Mouse (Mus musculus) kidney, adult 2 months (tissue): Measurements from ENCODE around the gene Nipal4. TPM values are rescaled to one million over a fixed set of nuclear protein-coding genes. Genes with fewer than 3 reads are reported as not detected.
"Not testable (repeated sequence)": the region's sequence is repeated elsewhere in the genome, so short reads cannot be mapped to it uniquely, and the experiment has no call there.

Experiments
- DNase-seq: peaks from one replicate; pipeline ENCODE4 v3.0.0; 2021
- H3K27ac ChIP-seq: fragments of 200-500 bp; 2 replicates; pipeline ENCODE4 v1.5.1; 2012; ENCODE audit warnings: low read depth, low read length, control low read depth, inconsistent platforms; ENCODE audit not compliant: insufficient read depth
- H3K27me3 ChIP-seq: fragments of 200-500 bp; replicated peaks from 2 replicates; pipeline ENCODE4 v1.6.1; 2012; ENCODE audit warnings: mild to moderate bottlenecking, moderate library complexity, low read length, inconsistent platforms; ENCODE audit not compliant: control insufficient read depth, insufficient read depth
- H3K36me3 ChIP-seq: fragments of 200-500 bp; 2 replicates; pipeline ENCODE4 v1.6.1; 2012; ENCODE audit warnings: mild to moderate bottlenecking, moderate library complexity, low read length, inconsistent platforms; ENCODE audit not compliant: control insufficient read depth, insufficient read depth
- H3K4me1 ChIP-seq: fragments of 200-500 bp; 2 replicates; pipeline ENCODE4 v1.6.1; 2011; ENCODE audit warnings: low read length; ENCODE audit not compliant: control insufficient read depth, insufficient read depth
- H3K4me3 ChIP-seq: fragments of 200-500 bp; 2 replicates; pipeline ENCODE4 v1.5.1; 2011; ENCODE audit warnings: mild to moderate bottlenecking, low read depth, low read length, control low read depth; ENCODE audit not compliant: insufficient read depth
- CTCF ChIP-seq: fragments of 200-500 bp; conservative IDR thresholded peaks from 2 replicates; pipeline ENCODE4 v1.5.1; 2011; ENCODE audit warnings: low read depth, mild to moderate bottlenecking, control low read depth, low read length, moderate library complexity, mixed read lengths; ENCODE audit not compliant: insufficient read depth, insufficient read length
- POLR2A ChIP-seq: fragments of 200-500 bp; IDR thresholded peaks from one replicate; pipeline ENCODE4 v1.6.1; 2011; ENCODE audit warnings: low read depth, low read length, control low read depth
- WGBS: fragments of 180-500 bp; shearing (Covaris S2); methylation state at CpG from one replicate; pipeline ENCODE4 v1.1.7; 2018; 5-methylcytosine and 5-hydroxymethylcytosine counted together
- polyA plus RNA-seq: library from polyadenylated mRNA; depleted of rRNA; stranded (reverse); fragments of >200 nt; gene quantifications from 2 replicates; pipeline ENCODE4 v1.2.3, GENCODE M21; 2012

The Nipal4 gene
- polyA plus RNA-seq, 1 experiment, result 0.19 TPM

- no peak for DNase-seq
- Histone ChIP-seq H3K27ac (no peak overlapping the region), H3K4me1 (no peaks in the 10 kb centered on the region), H3K36me3 (no peaks in the 10 kb centered on the region), H3K4me3 (no peak overlapping the region), H3K27me3 (no peaks in the 10 kb centered on the region)
- 85% methylated on average over 3 of the region's 3 CpGs for WGBS
- TF ChIP-seq CTCF, result no peak
- TF ChIP-seq POLR2A, result no peak
Observed at GRCm38 (mm10) chr11:46184946-46185345, 18.6 kb upstream of the Nipal4 start.

- 91% methylated on average over 1 of the region's 1 CpGs for WGBS
- H3K4me3 ChIP-seq, H3K36me3 ChIP-seq, DNase-seq, H3K27ac ChIP-seq, H3K4me1 ChIP-seq, H3K27me3 ChIP-seq: not testable (repeated sequence)
Observed at GRCm38 (mm10) chr11:46182031-46182430, 15.7 kb upstream of the Nipal4 start.

GRCm38 (mm10) chr11:46177246-46178043 lies 11.1 kb upstream of the Nipal4 start:
- no peaks in the 10 kb centered on the region for H3K27me3 ChIP-seq
- no peaks in the 10 kb centered on the region for H3K4me1 ChIP-seq
- H3K4me3 ChIP-seq, result no peak overlapping the region
- no peaks in the 10 kb centered on the region for H3K36me3 ChIP-seq
- DNase-seq, result no peak
- H3K27ac ChIP-seq, result no peak overlapping the region
- WGBS, result 79% methylated on average over 10 of the region's 10 CpGs
- TF ChIP-seq POLR2A, result no peak
- TF ChIP-seq CTCF, result no peak

GRCm38 (mm10) chr11:46176155-46176554 lies 9.8 kb upstream of the Nipal4 start:
- 83% methylated on average over 6 of the region's 6 CpGs for WGBS
- DNase-seq, result no peak
- Histone ChIP-seq H3K27me3 (no peaks in the 10 kb centered on the region), H3K4me3 (no peak overlapping the region), H3K27ac (no peak overlapping the region), H3K36me3 (no peaks in the 10 kb centered on the region), H3K4me1 (no peaks in the 10 kb centered on the region)
- no peak for TF ChIP-seq CTCF
- TF ChIP-seq POLR2A, result no peak

- DNase-seq, result no peak
- Histone ChIP-seq H3K27me3 (no peaks in the 10 kb centered on the region), H3K27ac (no peak overlapping the region), H3K36me3 (no peaks in the 10 kb centered on the region), H3K4me1 (no peaks in the 10 kb centered on the region), H3K4me3 (no peak overlapping the region)
- 91% methylated on average over 9 of the region's 9 CpGs for WGBS
- TF ChIP-seq CTCF (no peak), POLR2A (no peak)
Observed at GRCm38 (mm10) chr11:46172128-46172527, 5.8 kb upstream of the Nipal4 start.

GRCm38 (mm10) chr11:46169908-46170307 lies 3.6 kb upstream of the Nipal4 start:
- no peaks in the 10 kb centered on the region for H3K27me3 ChIP-seq
- DNase-seq, result no peak
- no peak overlapping the region for H3K27ac ChIP-seq
- H3K36me3 ChIP-seq, result no peaks in the 10 kb centered on the region
- no peak for TF ChIP-seq POLR2A
- TF ChIP-seq CTCF, result no peak
- H3K4me1 ChIP-seq, result no peaks in the 10 kb centered on the region
- H3K4me3 ChIP-seq, result no peak overlapping the region
- WGBS, result 79% methylated on average over 3 of the region's 3 CpGs

GRCm38 (mm10) chr11:46168506-46168905 lies 2.2 kb upstream of the Nipal4 start:
- Histone ChIP-seq H3K27me3 (no peaks in the 10 kb centered on the region), H3K36me3 (no peaks in the 10 kb centered on the region), H3K4me3 (no peak overlapping the region), H3K27ac (no peak overlapping the region), H3K4me1 (no peaks in the 10 kb centered on the region)
- WGBS, result 87% methylated on average over 7 of the region's 7 CpGs
- no peak for DNase-seq
- TF ChIP-seq POLR2A (no peak), CTCF (no peak)
